Mouse (Mus musculus) erythroblast, adult 5-6 weeks (primary cell): Measurements from ENCODE around the gene St13. TPM values are rescaled to one million over a fixed set of nuclear protein-coding genes. Genes with fewer than 3 reads are reported as not detected.
A peak's percentile ranks its signal among the peaks of the same experiment; 100 is the strongest.

Experiments
- ATAC-seq: replicated peaks from 2 replicates; pipeline ENCODE4 v1.8.0; 2016; ENCODE audit warnings: moderate number of reproducible peaks, mild to moderate bottlenecking, moderate TSS enrichment, inconsistent platforms; ENCODE audit not compliant: poor library complexity, low FRiP score, severe bottlenecking
- total RNA-seq, 2 experiments: library from RNA; stranded (forward) in 1 of 2; stranded (reverse) in 1 of 2; fragments of 150-400 nt in 1 of 2; fragments of 200-764, 138-1000 nt in 1 of 2; gene quantifications; 2 replicates each; pipeline versions ENCODE4 v1.2.3 to v1.2.4; 2015 to 2017; ENCODE audit warnings: low replicate concordance in 2 of 2

St13 gene
- total RNA-seq, 2 experiments from 2014 or later, result 14.8 to 27.7 TPM

DNA sequence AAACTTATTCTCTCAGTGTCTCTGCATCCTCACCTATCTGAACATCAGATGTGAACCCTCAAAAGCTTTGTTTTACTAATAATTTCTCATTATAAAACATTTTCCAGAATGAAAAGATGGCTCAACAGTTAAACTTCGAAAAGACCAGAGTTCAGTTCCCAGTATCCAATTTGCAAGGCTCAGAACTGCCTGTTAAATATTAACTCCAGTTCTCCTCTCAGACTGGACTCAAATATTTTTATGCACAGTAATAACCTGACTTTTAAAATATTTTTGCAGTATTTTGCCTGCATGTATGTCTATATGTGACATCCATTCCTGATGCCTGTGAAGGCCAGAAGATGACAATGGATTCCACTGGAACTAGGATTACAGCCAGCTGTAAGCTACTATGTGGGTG, 31.3 kb downstream of the St13 start:
- ATAC-seq, result no peak

DNA sequence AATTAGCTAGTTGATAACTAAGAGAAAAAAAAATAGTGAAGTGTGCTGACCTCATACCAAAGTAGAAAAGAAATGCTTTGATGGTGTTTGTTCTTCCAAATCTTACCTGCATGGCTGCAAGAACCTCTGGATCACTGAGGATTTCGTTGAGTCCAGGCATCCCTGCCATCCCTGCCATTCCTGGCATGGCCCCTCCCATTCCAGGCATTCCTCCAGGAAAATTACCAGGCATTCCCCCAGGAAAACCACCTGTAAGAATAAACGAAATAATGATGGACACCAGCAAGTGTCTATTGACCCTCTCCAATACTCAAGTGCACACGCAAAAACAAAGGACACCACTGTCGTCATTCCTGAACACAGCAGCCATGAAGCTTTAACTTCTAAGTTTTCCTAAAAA, 33.6 kb downstream of the St13 start:
- ATAC-seq, result no peak

DNA sequence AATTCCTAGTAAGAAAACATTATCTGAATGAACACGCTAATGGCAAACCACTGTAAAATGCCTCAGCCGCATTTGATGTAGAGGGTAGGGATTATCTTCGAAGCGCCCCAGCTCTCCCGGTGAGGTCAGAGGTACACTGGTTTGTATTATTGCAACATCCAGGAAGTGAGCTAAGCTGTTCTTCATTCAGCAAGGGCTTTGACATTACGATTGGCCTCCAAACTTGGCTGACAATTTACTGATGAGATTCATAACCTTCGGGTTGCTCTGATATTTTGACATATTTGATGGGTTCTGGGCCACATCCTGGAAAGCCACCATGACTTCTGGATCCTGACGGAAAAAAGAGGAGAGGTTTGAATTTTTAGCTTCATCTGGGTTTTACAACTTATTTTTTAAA, 34.6 kb downstream of the St13 start:
- no peak for ATAC-seq

- no peak for ATAC-seq
Observed at GRCm38 (mm10) chr15:81364271-81364670, 35.6 kb downstream of the St13 start.

GRCm38 (mm10) chr15:81362501-81362900, 37.4 kb downstream of the St13 start:
- ATAC-seq, result no peak

DNA sequence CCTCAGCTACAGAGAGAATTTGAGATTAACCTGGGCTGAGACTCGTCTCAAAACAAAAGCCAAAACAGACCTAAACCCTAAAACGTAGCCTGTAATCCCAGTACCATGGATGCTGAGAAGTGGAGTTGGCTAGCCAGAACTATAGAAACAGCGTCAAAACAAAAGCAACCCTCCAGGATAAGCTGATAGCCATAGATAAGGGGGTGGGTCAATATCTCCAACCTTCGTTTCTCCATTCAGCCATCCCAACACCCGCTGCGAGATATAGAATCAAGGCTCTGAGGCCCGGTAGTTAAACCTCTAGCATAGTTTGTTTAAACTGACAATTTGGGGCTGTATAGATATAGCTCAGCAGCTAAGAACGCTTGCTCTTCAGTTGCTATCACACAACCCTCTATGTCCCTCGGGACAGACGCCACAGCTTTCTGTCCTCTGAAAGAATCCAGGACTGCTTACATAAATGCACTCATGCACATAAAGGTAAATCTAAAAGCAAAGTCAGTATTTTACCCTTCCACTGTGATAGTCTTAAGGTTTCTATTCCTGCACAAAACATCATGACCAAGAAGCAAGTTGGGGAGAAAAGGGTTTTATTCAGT, 38.4 kb downstream of the St13 start:
- ATAC-seq, result no peak

- ATAC-seq, result peak; percentile 70
Observed at GRCm38 (mm10) chr15:81361022-81361404, 38.9 kb downstream of the St13 start.

DNA sequence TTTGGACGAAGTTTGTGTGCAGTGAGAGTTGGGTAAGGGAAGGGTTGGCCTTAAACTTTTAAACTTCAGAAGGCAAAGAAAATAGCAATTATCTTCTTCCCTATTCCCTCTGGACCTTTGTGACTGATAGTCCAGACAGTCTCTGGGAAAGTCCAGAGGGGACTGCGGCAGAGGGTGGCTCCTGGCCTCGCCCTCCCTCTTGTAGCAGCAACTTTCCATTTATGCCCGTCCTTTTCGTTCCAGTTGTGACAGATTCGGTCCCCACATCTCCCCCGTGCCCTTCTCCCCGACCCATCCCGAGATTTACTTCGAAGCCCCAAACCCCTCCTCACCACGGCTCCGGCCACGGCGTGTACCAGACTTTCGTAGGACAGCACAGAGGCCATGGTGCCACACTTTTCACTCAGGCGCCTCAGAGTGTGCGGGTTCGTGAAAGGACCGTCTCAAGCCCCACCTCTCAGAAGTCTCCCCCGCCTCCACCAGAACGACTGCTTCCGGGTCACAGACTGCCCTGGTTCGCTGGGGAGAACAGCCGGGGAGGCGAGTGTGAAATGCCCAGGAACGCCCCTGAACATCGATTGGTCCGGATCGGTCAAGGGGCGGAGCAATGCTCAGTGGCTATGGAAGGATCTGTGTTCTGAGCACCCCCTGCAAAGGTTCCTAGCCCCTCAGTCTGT, 39.4 kb downstream of the St13 start, which contains the start of gene Slc25a17:
Gene Slc25a17 (minus strand): TSS at position 468 of the 677 bp plus-strand sequence.
- ATAC-seq, result peak; percentile 99

DNA sequence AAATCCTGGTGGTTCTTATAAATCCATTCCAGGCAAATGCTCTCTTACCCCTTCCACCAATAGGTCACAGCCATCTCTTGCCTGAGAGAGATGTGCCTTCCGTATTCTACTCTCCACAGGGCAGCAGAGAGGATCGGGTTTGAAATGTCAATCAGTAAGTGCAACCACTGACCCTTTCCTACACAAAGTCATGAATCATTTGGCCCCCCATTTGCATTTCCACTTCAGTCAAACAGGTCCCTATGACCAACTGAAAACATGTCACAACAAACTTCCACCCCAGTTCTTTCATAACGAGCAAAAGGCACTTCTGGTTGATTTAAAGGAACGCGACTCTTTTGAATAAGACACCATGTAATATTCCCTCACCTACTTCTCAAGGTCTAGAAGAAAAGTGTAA, 40.5 kb downstream of the St13 start:
- ATAC-seq, result no peak

DNA sequence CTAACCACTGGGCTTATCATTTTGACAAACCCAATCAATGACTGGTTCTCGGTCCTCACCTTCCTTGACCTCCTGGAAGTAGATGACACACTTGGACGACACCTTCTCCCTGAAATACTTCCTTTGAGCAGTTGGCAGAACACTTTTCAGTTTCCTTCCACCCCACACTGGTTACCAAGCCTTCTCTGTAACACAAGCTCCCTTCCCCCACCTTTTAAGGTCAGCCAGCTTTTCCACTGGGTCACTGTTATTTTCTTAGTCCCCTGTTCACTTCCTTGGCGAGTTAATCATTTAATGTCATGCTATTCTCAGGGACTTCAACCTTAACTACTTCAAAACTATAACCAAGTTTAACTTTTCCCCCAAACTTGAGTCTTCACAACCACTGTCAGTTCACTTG, 40.9 kb downstream of the St13 start:
- no peak for ATAC-seq

DNA sequence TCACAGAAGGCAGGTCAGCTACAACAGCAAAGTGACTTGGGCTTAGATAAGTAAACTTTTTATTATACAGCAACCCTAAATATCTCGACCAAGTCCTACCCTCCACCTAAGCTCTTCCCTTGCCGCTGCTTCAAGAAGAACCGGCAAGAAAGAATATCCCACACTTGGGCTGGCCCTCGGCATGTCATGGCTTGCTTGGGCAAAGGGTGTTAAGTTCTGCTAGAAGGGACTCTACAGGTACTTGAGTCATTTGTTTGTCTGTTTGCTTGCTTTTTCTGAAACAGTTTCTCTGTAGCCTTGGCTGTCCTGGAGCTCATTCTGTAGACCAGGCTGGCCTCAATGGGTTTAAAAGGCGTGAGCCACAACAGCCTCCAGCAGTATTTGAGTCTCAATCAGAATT, 42.9 kb downstream of the St13 start:
- no peak for ATAC-seq

DNA sequence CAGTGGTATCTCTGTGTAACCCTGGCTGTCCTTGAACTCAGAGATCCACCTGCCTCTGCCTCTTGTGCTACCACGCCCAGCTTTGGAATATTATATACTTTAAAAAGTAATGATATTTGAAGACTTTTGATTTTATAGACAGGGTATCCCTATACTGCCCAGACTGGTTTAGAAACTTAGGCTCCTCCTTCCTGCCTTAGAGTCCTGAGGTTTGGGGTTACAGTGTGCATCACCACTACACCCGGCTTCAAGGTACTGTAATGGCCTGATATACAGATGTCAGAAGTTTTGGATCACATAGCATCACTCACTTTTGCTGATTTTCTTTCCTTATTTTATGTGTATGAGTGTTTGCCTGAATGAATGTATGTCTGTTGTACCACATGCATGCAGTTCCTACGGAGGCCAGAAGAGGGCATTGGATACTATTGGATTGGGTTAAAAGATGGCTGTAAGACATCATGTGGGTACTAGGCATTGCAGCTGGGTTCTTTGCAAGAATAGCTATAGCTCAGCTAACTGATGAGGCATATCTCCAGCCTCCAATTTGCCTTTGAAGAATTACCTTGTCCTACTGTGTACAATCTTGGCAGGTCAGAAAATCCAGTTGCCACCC, 44.6 kb downstream of the St13 start:
- peak; percentile 80 for ATAC-seq

GRCm38 (mm10) chr15:81352638-81353037, 47.2 kb downstream of the St13 start:
- ATAC-seq, result no peak

- no peak for ATAC-seq
Observed at GRCm38 (mm10) chr15:81350401-81350800, 49.5 kb downstream of the St13 start.

GRCm38 (mm10) chr15:81348366-81348765, 51.5 kb downstream of the St13 start:
- no peak for ATAC-seq

DNA sequence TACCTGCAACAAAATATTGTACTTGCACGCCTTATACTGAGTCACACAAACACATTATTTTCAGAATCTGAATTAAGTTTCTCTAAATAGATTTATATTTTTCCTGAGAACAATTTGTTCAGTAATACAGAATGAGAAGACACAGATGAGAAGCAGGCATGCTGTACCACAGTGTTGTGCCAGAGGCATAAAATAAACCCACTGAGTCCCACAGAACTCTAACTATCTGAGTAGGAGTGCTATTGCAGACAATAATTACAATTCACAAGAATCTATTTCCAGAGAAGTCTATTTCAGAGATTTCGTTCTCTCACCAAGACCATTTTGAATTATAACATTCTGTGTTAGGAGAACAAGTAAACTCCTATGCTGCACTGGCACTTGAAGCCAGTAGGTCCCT, 52.4 kb downstream of the St13 start:
- ATAC-seq, result no peak

- no peak for ATAC-seq
Observed at GRCm38 (mm10) chr15:81341426-81341825, 58.5 kb downstream of the St13 start.

DNA sequence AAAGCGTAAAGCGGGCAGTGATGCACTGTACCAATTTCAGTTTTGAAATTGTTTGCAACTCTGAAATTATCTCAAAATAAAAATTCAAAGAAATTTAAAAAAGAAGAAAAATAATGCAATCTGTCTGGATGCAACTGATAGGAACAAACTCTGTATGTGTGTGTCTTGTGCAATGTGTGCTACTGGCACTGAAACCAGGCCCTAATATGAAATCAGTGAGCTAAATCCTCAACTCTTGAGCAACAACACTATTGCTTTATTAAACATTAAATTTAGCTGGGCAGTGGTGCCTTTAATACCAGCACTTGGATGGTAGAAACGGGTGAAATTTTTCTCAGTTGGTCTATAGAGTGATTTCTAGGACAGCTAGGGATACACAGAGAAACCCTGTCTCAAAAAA, 60.7 kb downstream of the St13 start:
- no peak for ATAC-seq

GRCm38 (mm10) chr15:81336466-81336865, 63.4 kb downstream of the St13 start:
- no peak for ATAC-seq

DNA sequence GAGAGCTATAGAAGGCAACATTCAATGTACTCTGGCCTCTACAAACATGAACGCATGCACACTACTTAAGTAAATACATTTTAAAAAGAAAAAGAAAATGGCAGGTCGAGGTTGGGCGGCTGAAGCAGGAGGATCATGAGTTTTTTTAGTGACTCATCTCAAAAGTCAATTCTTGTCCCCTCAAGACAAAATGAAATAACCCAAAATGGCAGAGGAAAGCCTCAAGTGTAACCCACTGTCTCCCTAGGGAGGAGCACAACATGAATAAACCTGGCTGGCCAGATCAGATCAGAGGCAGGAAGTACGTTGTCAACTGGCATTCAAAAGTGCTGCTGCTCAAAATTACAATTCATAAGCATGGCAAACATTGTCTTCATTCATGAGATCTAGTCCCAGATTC, 67.4 kb downstream of the St13 start:
- no peak for ATAC-seq

GRCm38 (mm10) chr15:81330816-81331433, 69.0 kb downstream of the St13 start:
- ATAC-seq, result no peak
